Mouse (Mus musculus): ENCODE measurements around the gene Gm9048. TPM values are rescaled to one million over a fixed set of nuclear protein-coding genes. Genes with fewer than 3 reads are reported as not detected.
"Not testable (repeated sequence)": the region's sequence is repeated elsewhere in the genome, so short reads cannot be mapped to it uniquely, and the experiment has no call there.

Gene Gm9048
- not detected for total RNA-seq (2021)

DNA sequence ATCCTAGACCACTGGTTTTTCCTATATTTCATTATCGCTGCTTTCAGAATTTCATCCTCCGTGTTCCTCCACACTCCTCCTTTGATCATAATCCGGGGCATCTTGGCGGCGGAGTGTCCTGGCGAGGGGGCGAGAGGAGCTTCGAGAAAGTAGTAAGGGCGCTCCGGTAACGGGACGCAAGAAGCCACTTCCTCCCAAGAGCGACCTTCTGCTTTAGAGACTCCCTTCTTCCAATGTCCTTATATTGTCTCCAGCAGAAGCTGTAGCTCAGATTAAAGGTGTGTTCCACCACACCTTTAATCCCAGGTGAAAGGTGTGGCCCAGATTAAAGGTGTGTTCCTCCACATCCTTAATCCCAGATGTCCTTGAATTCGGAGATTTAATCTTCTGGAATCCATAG, at the start of gene Gm9048:
Gm9048 (minus strand) TSS at position 101 of the 400 bp plus-strand sequence.
- DNase-seq (ENCODE audit: low spot score in 2 of 2); intact Hi-C loops (cut with DNase I): not testable (repeated sequence)

DNA sequence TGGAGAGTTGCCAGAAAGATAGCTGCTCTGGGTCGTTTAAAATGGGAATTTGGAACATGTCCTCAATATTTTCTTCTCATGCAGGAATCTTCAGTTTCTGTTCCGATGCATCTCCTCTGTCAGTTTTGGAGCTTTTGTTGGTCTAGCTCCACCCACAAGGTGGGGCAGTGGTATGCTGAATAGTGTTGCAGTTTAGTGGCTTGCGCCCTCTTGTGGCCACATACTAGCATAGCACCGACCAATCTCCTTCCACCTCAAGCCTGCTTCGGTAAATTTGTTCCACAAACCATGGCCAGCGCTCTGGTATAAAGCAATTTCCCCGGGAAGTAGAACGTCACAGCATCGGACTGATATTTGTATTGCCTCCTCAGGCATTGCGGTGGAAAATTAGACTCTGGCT, 22.0 kb upstream of the Gm9048 start:
- intact Hi-C loops (cut with DNase I), result no loop called here
- peak; percentile 75 to 76 for DNase-seq (ENCODE audit: low spot score in 2 of 2)

GRCm38 (mm10) chr10:118369518-118369917, 21.0 kb upstream of the Gm9048 start:
- intact Hi-C loops (cut with DNase I), result no loop called here
- no peak for DNase-seq (ENCODE audit: low spot score in 2 of 2)

GRCm38 (mm10) chr10:118354005-118354404, 5.5 kb upstream of the Gm9048 start, which contains the start of gene Gm9049:
TSS of gene Gm9049 (minus strand) at chr10:118354105.
- intact Hi-C loops (cut with DNase I); DNase-seq (ENCODE audit: low spot score in 2 of 2): not testable (repeated sequence)

- intact Hi-C loops (cut with DNase I); DNase-seq (ENCODE audit: low spot score in 2 of 2): not testable (repeated sequence)
Measured at GRCm38 (mm10) chr10:118343155-118343554, 5.3 kb downstream of the Gm9048 start, which contains the start of gene Gm9046. TSS of gene Gm9046 (minus strand) at chr10:118343255.

GRCm38 (mm10) chr10:118337731-118338130, 10.7 kb downstream of the Gm9048 start, which contains the start of gene Gm9045:
TSS of gene Gm9045 (minus strand) at chr10:118337831.
- intact Hi-C loops (cut with DNase I); DNase-seq (ENCODE audit: low spot score in 2 of 2): not testable (repeated sequence)

DNA sequence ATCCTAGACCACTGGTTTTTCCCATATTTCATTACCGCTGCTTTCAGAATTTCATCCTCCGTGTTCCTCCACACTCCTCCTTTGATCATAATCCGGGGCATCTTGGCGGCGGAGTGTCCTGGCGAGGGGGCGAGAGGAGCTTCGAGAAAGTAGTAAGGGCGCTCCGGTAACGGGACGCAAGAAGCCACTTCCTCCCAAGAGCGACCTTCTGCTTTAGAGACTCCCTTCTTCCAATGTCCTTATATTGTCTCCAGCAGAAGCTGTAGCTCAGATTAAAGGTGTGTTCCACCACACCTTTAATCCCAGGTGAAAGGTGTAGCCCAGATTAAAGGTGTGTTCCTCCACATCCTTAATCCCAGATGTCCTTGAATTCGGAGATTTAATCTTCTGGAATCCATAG, 16.2 kb downstream of the Gm9048 start, which contains the start of gene Gm9044:
Gm9044 (minus strand) TSS at position 101 of the 400 bp plus-strand sequence.
- intact Hi-C loops (cut with DNase I); DNase-seq (ENCODE audit: low spot score in 2 of 2): not testable (repeated sequence)

DNA sequence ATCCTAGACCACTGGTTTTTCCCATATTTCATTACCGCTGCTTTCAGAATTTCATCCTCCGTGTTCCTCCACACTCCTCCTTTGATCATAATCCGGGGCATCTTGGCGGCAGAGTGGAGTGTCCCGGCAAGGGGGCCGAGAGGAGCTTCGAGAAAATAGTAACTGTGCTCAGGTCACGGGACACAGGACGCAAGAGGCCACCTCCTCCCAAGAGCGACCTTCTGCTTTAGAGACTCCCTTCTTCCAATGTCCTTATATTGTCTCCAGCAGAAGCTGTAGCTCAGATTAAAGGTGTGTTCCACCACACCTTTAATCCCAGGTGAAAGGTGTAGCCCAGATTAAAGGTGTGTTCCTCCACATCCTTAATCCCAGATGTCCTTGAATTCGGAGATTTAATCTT, 21.6 kb downstream of the Gm9048 start, which contains the start of gene Gm9040:
Gm9040 (minus strand) TSS at position 101 of the 400 bp plus-strand sequence.
- DNase-seq (ENCODE audit: low spot score in 2 of 2); intact Hi-C loops (cut with DNase I): not testable (repeated sequence)

GRCm38 (mm10) chr10:118319024-118319423, 29.5 kb downstream of the Gm9048 start:
- DNase-seq (ENCODE audit: low spot score in 2 of 2), result no peak
- intact Hi-C loops (cut with DNase I), result no loop called here

- intact Hi-C loops (cut with DNase I); DNase-seq (ENCODE audit: low spot score in 2 of 2): not testable (repeated sequence)
Measured at GRCm38 (mm10) chr10:118302133-118302532, 46.3 kb downstream of the Gm9048 start.

Other genes with a start within 250 kb of the Gm9048 start
- 1 to 10 TPM; 3.9 to 8.1 TPM for gene Mdm1, start 206.9 kb downstream of the Gm9048 start, total RNA-seq (2021)
- not detected for gene Il22, start 143.7 kb downstream of the Gm9048 start, total RNA-seq (2021)
- under 1 TPM; 0.76 to 0.84 TPM for gene Gm32717, start 107.9 kb downstream of the Gm9048 start, total RNA-seq (2021)
- under 1 TPM; 0.76 to 0.84 TPM for gene Gm32802, start 90.0 kb downstream of the Gm9048 start, total RNA-seq (2021)
- not detected for gene Iltifb, start 53.6 kb downstream of the Gm9048 start, total RNA-seq (2021)
- gene Gm9040, start 21.7 kb downstream of the Gm9048 start, total RNA-seq (2021), result not detected
- gene Gm9044, start 16.3 kb downstream of the Gm9048 start, total RNA-seq (2021), result not detected
- gene Gm9045, start 10.8 kb downstream of the Gm9048 start, total RNA-seq (2021), result not detected
- gene Gm9046, start 5.4 kb downstream of the Gm9048 start, total RNA-seq (2021), result not detected
- gene Gm9049, start 5.4 kb upstream of the Gm9048 start, total RNA-seq (2021), result not detected
- gene Ifng, start 92.4 kb upstream of the Gm9048 start, total RNA-seq (2021), result not detected

All from left cerebral cortex, postnatal 36 days (tissue).